Mouse (Mus musculus): ENCODE results near the gene Kprp.
"Not testable (repeated sequence)": the region's sequence is repeated elsewhere in the genome, so short reads cannot be mapped to it uniquely, and the experiment has no call there.

DNA sequence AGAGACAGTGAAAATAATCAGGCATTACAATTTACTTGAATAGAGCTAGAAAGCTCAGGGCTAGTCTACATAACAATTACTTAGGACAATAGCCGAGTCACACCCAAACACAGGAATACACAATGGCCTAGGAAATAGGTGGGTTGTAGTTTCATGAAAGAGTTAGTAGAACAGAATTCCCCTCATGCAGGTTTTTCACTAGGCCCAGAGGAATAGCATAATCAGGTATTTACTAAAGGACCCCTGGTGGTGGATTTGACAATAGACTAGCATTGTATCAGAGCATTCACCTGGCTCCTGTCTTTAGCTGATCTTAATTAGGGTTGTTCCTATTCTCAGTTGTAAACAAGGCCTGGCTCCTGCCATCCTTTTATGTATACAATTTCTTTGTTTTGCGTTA, 11.0 kb downstream of the Kprp start:
- TF ChIP-seq CTCF (IDR thresholded peaks at IDR 0.05; ENCODE audit: low read depth, low read length); GATA1 (IDR thresholded peaks at IDR 0.05; ENCODE audit: borderline replicate concordance, low read length); TAL1 (conservative IDR thresholded peaks at IDR 0.05; ENCODE audit: low read depth, low read length): not testable (repeated sequence)

Measured in G1E (cell line).